Mouse (Mus musculus): ENCODE results near the gene Fgfrl1. TPM values are rescaled to one million over a fixed set of nuclear protein-coding genes. Genes with fewer than 3 reads are reported as not detected.

Gene Fgfrl1
- polyA plus RNA-seq, 1 experiment from 2014 or later = 11.2 TPM

DNA sequence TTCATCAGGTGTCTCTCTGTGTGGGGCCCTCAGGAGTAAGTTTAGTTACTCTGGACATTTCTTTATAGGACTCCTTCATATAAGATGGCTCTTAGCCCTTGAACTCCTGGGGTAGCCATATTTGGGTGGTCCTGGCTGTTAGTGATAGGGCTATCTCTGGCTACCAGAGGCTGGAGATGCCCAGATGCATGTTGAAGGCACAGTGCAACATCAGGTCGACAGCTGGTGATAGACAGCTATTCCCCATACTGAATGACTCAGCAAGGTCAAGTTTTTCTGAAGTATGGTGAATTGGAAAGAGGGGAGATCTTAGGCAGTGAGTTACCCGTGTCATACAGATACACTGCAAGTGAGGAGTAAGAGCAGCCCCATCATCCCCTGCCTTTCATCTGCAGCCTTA is 15.6 kb downstream of the Fgfrl1 start:
- no peak for ATAC-seq (ENCODE audit: low read depth)
- H3K9me3 ChIP-seq (ENCODE audit: control insufficient read depth, low read length) = no peaks in the 10 kb centered on the region
- no peak overlapping the region for H3K27ac ChIP-seq (ENCODE audit: low read length)
- no peaks in the 10 kb centered on the region for H3K27me3 ChIP-seq (ENCODE audit: control insufficient read depth, insufficient read depth, low read depth, low read length)
- no peak overlapping the region for H3K4me2 ChIP-seq (ENCODE audit: low read depth, low read length)
- H3K4me3 ChIP-seq (ENCODE audit: low read length) = no peak overlapping the region
- H3K36me3 ChIP-seq (ENCODE audit: control insufficient read depth, insufficient read depth, low read length) = peaks cover 16% of the 10 kb centered on the region
- peaks cover 9% of the 10 kb centered on the region; the same call in 1 of the 2 replicates for H3K4me1 ChIP-seq (replicated peaks; ENCODE audit: control insufficient read depth, insufficient read depth, low read length)
- WGBS = 70% methylated on average over 2 of the region's 2 CpGs
- no peak overlapping the region for H3K9ac ChIP-seq (ENCODE audit: low read length)

DNA sequence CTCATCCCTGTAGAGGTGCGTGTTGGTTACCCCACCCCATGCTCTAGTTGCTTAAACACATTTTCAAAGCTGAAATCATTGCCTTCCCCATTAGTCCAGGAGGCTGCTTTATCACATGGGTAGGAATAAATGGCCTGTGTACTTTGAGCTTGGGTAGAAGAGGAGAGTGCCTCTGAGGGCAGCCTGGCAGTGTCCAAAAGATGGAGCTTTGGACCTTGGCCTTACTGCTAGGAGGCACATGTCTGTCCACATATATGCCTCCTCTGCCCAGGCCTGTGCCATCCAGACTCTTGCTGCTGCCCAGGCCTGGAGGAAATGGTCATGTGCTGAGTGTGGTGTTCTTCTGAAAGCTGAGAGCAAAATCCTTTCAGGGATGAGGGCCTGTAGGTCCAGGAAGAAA is 16.2 kb downstream of the Fgfrl1 start:
- H3K4me2 ChIP-seq (ENCODE audit: low read depth, low read length) = no peak overlapping the region
- H3K9me3 ChIP-seq (ENCODE audit: control insufficient read depth, low read length) = no peaks in the 10 kb centered on the region
- no peaks in the 10 kb centered on the region for H3K27me3 ChIP-seq (ENCODE audit: control insufficient read depth, insufficient read depth, low read depth, low read length)
- peaks cover 16% of the 10 kb centered on the region for H3K36me3 ChIP-seq (ENCODE audit: control insufficient read depth, insufficient read depth, low read length)
- H3K4me1 ChIP-seq (replicated peaks; ENCODE audit: control insufficient read depth, insufficient read depth, low read length) = peaks cover 6% of the 10 kb centered on the region; the same call in 1 of the 2 replicates
- no peak overlapping the region for H3K4me3 ChIP-seq (ENCODE audit: low read length)
- H3K27ac ChIP-seq (ENCODE audit: low read length) = no peak overlapping the region
- 83% methylated on average over 1 of the region's 1 CpGs for whole genome bisulfite sequencing
- no peak for ATAC-seq (ENCODE audit: low read depth)
- H3K9ac ChIP-seq (ENCODE audit: low read length) = no peak overlapping the region

GRCm38 (mm10) chr5:108708981-108709731 is 17.0 kb downstream of the Fgfrl1 start:
- no peak overlapping the region for H3K4me2 ChIP-seq (ENCODE audit: low read depth, low read length)
- no peaks in the 10 kb centered on the region for H3K27me3 ChIP-seq (ENCODE audit: control insufficient read depth, insufficient read depth, low read depth, low read length)
- H3K36me3 ChIP-seq (ENCODE audit: control insufficient read depth, insufficient read depth, low read length) = peaks cover 16% of the 10 kb centered on the region
- H3K9me3 ChIP-seq (ENCODE audit: control insufficient read depth, low read length) = no peaks in the 10 kb centered on the region
- 42% methylated on average over 6 of the region's 6 CpGs for WGBS
- no peaks in the 10 kb centered on the region; the same call in 1 of the 2 replicates for H3K4me1 ChIP-seq (replicated peaks; ENCODE audit: control insufficient read depth, insufficient read depth, low read length)
- H3K4me3 ChIP-seq (ENCODE audit: low read length) = no peak overlapping the region
- no peak for ATAC-seq (ENCODE audit: low read depth)
- no peak overlapping the region for H3K9ac ChIP-seq (ENCODE audit: low read length)
- no peak overlapping the region for H3K27ac ChIP-seq (ENCODE audit: low read length)

- Histone ChIP-seq H3K27ac (ENCODE audit: low read length) (no peak overlapping the region), H3K9me3 (ENCODE audit: control insufficient read depth, low read length) (no peaks in the 10 kb centered on the region), H3K9ac (ENCODE audit: low read length) (no peak overlapping the region), H3K4me1 (replicated peaks; ENCODE audit: control insufficient read depth, insufficient read depth, low read length) (no peaks in the 10 kb centered on the region; the same call in 1 of the 2 replicates), H3K4me2 (ENCODE audit: low read depth, low read length) (no peak overlapping the region), H3K27me3 (ENCODE audit: control insufficient read depth, insufficient read depth, low read depth, low read length) (no peaks in the 10 kb centered on the region), H3K36me3 (ENCODE audit: control insufficient read depth, insufficient read depth, low read length) (no peaks in the 10 kb centered on the region), H3K4me3 (ENCODE audit: low read length) (no peak overlapping the region)
- WGBS = 68% methylated on average over 5 of the region's 6 CpGs
- no peak for ATAC-seq (ENCODE audit: low read depth)
These were observed 19.8 kb downstream of the Fgfrl1 start for GRCm38 (mm10) chr5:108711968-108712367.

GRCm38 (mm10) chr5:108713096-108713495 is 20.9 kb downstream of the Fgfrl1 start:
- no peaks in the 10 kb centered on the region for H3K9me3 ChIP-seq (ENCODE audit: control insufficient read depth, low read length)
- H3K36me3 ChIP-seq (ENCODE audit: control insufficient read depth, insufficient read depth, low read length) = no peaks in the 10 kb centered on the region
- WGBS = 77% methylated on average over 2 of the region's 2 CpGs
- H3K4me3 ChIP-seq (ENCODE audit: low read length) = no peak overlapping the region
- H3K27me3 ChIP-seq (ENCODE audit: control insufficient read depth, insufficient read depth, low read depth, low read length) = no peaks in the 10 kb centered on the region
- no peak overlapping the region for H3K27ac ChIP-seq (ENCODE audit: low read length)
- H3K4me1 ChIP-seq (replicated peaks; ENCODE audit: control insufficient read depth, insufficient read depth, low read length) = no peaks in the 10 kb centered on the region; the same call in 1 of the 2 replicates
- no peak overlapping the region for H3K9ac ChIP-seq (ENCODE audit: low read length)
- ATAC-seq (ENCODE audit: low read depth) = no peak
- no peak overlapping the region for H3K4me2 ChIP-seq (ENCODE audit: low read depth, low read length)

- Histone ChIP-seq H3K36me3 (ENCODE audit: control insufficient read depth, insufficient read depth, low read length) (no peaks in the 10 kb centered on the region), H3K4me1 (replicated peaks; ENCODE audit: control insufficient read depth, insufficient read depth, low read length) (no peaks in the 10 kb centered on the region; the same call in 1 of the 2 replicates), H3K9ac (ENCODE audit: low read length) (no peak overlapping the region; the same call in 1 of the 2 replicates), H3K9me3 (ENCODE audit: control insufficient read depth, low read length) (no peaks in the 10 kb centered on the region), H3K27ac (ENCODE audit: low read length) (peak overlapping the region; percentile 29; the same call in 1 of the 2 replicates), H3K27me3 (ENCODE audit: control insufficient read depth, insufficient read depth, low read depth, low read length) (no peaks in the 10 kb centered on the region), H3K4me2 (ENCODE audit: low read depth, low read length) (no peak overlapping the region), H3K4me3 (ENCODE audit: low read length) (no peak overlapping the region)
- ATAC-seq (ENCODE audit: low read depth) = 0 out of 2 replicates have a peak, but pooled peaks have one; percentile 27
These were observed 21.5 kb downstream of the Fgfrl1 start for GRCm38 (mm10) chr5:108713691-108714090.

DNA sequence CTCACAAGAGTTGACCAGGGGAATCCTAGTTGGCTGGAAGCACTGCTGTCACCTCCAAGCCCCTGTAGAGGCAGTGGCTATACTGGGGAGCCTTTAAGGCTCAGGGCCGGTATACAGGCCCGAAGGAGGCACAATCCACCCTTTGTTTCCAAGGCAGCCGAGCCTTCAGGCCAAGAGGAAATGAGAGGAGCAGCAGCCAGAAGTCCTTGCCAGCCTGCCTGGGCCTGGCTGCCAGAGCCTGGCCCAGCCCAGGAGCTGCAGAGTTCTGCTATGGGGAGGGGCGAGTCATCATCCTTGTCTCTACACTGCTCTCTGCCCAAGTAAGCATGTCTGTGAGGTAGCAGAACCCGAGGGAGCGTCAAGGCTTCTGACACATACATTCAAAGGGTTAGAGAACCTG is 22.0 kb downstream of the Fgfrl1 start:
- H3K27me3 ChIP-seq (ENCODE audit: control insufficient read depth, insufficient read depth, low read depth, low read length) = no peaks in the 10 kb centered on the region

DNA sequence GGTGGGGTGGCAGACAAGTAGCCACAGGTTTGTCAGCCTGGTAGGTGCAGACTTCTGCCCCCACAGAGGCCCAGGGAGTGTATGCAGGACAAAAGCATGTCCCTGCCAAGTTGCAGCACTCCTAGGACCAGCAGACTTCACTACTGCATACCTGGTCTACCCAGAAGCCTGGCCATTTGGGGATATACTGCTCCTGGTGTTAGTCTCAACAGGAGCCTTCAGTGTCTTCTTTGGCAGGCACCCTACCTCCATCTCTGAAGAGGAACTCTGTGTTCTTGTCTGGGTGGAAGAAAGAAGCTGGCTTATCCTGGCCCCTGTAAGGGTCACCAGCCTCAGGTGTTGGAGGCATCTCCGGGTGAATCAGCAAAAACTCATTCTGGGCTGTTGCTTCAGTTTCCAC is 23.8 kb downstream of the Fgfrl1 start:
- ATAC-seq (ENCODE audit: low read depth) = no peak
- Histone ChIP-seq H3K27ac (ENCODE audit: low read length) (no peak overlapping the region), H3K4me2 (ENCODE audit: low read depth, low read length) (no peak overlapping the region), H3K9me3 (ENCODE audit: control insufficient read depth, low read length) (no peaks in the 10 kb centered on the region), H3K4me3 (ENCODE audit: low read length) (no peak overlapping the region), H3K36me3 (ENCODE audit: control insufficient read depth, insufficient read depth, low read length) (no peaks in the 10 kb centered on the region), H3K27me3 (ENCODE audit: control insufficient read depth, insufficient read depth, low read depth, low read length) (no peaks in the 10 kb centered on the region), H3K9ac (ENCODE audit: low read length) (no peak overlapping the region), H3K4me1 (replicated peaks; ENCODE audit: control insufficient read depth, insufficient read depth, low read length) (peaks cover 5% of the 10 kb centered on the region; the same call in 1 of the 2 replicates)
- 77% methylated on average over 1 of the region's 1 CpGs for WGBS

More for the DNA sequence above, 22.0 kb downstream of the Fgfrl1 start:
- Histone ChIP-seq H3K4me2 (ENCODE audit: low read depth, low read length) (no peak overlapping the region), H3K27ac (ENCODE audit: low read length) (peak overlapping the region; percentile 29; the same call in 1 of the 2 replicates), H3K9me3 (ENCODE audit: control insufficient read depth, low read length) (no peaks in the 10 kb centered on the region), H3K4me1 (replicated peaks; ENCODE audit: control insufficient read depth, insufficient read depth, low read length) (peaks cover 3% of the 10 kb centered on the region; the same call in 1 of the 2 replicates), H3K4me3 (ENCODE audit: low read length) (no peak overlapping the region), H3K9ac (ENCODE audit: low read length) (no peak overlapping the region; the same call in 1 of the 2 replicates), H3K36me3 (ENCODE audit: control insufficient read depth, insufficient read depth, low read length) (no peaks in the 10 kb centered on the region)
- peak; percentile 72 for ATAC-seq (ENCODE audit: low read depth)
- 44% methylated on average over 6 of the region's 6 CpGs for WGBS

GRCm38 (mm10) chr5:108718051-108718450 is 25.9 kb downstream of the Fgfrl1 start:
- H3K4me1 ChIP-seq (replicated peaks; ENCODE audit: control insufficient read depth, insufficient read depth, low read length) = peaks cover 5% of the 10 kb centered on the region; the same call in 1 of the 2 replicates
- H3K4me2 ChIP-seq (ENCODE audit: low read depth, low read length) = no peak overlapping the region
- H3K27me3 ChIP-seq (ENCODE audit: control insufficient read depth, insufficient read depth, low read depth, low read length) = no peaks in the 10 kb centered on the region
- 37% methylated on average over 4 of the region's 4 CpGs for WGBS
- H3K9me3 ChIP-seq (ENCODE audit: control insufficient read depth, low read length) = no peaks in the 10 kb centered on the region
- H3K27ac ChIP-seq (ENCODE audit: low read length) = no peak overlapping the region
- no peak for ATAC-seq (ENCODE audit: low read depth)
- H3K9ac ChIP-seq (ENCODE audit: low read length) = no peak overlapping the region
- no peak overlapping the region for H3K4me3 ChIP-seq (ENCODE audit: low read length)
- no peaks in the 10 kb centered on the region for H3K36me3 ChIP-seq (ENCODE audit: control insufficient read depth, insufficient read depth, low read length)
